7 mouse cellular contexts compared by ENCODE assay signal in genomic region chr5:98189181-98190180, GRCm38 (mm10). TPM values are rescaled to one million over a fixed set of nuclear protein-coding genes. Genes with fewer than 3 reads are reported as not detected.
DNase-seq lines count a peak whose midpoint lies in the region; ATAC-seq and TF ChIP-seq lines count a peak whose summit lies in the region.

No protein-coding gene starts in this region.

- TF ChIP-seq CTCF in liver, adult 2 months (IDR thresholded peaks at IDR 0.05; ENCODE audit: low read depth, low read length), result no peak
- TF ChIP-seq CTCF in liver, postnatal 0 days (IDR thresholded peaks at IDR 0.05; ENCODE audit: low read depth), result no peak

- H3K4me3 ChIP-seq in liver, adult 2 months (ENCODE audit: insufficient read depth, low read depth, low read length), result no peak overlapping the region
- H3K4me3 ChIP-seq in liver, postnatal 0 days (ENCODE audit: low read depth, low read length), result no peak overlapping the region
- H3K4me3 ChIP-seq in hindbrain, embryonic 13.5 days, result 0 out of 2 replicates have a peak overlapping the region, but pooled peaks have one; percentile 4
- H3K4me3 ChIP-seq in neural tube, embryonic 15.5 days (replicated peaks), result peak overlapping the region; percentile 21

- H3K79me2 ChIP-seq in liver, adult 2 months (ENCODE audit: control insufficient read depth, insufficient read depth, low read length), result no peaks in the 10 kb centered on the region

- H3K4me2 ChIP-seq in liver, postnatal 0 days (ENCODE audit: low read depth, low read length), result no peak overlapping the region
- peak overlapping the region; percentile 27 for H3K4me2 ChIP-seq in hindbrain, embryonic 13.5 days
- peak overlapping the region; percentile 43 for H3K4me2 ChIP-seq in neural tube, embryonic 15.5 days

- DNase-seq in liver, adult 2 months (ENCODE audit: extremely low read depth, low read depth, low spot score), result peak; percentile 28
- no peak for DNase-seq in liver, postnatal 0 days
- DNase-seq in embryo, embryonic 11 days, result peak; percentile 39
- DNase-seq in spleen, postnatal 14 days (ENCODE audit: low spot score in 2 of 2), result no peak
- no peak for DNase-seq in kidney, adult 18-20 months

- TF ChIP-seq POLR2A in liver, adult 2 months (IDR thresholded peaks at IDR 0.05; ENCODE audit: extremely low read depth, insufficient read depth, low read length), result no peak

- H3K27me3 ChIP-seq in liver, adult 2 months (ENCODE audit: control insufficient read depth, insufficient read depth, low read length), result peaks cover 27% of the 10 kb centered on the region
- peaks cover 63% of the 10 kb centered on the region for H3K27me3 ChIP-seq in liver, postnatal 0 days (ENCODE audit: insufficient read depth, low read length)
- peaks cover 76% of the 10 kb centered on the region for H3K27me3 ChIP-seq in hindbrain, embryonic 13.5 days
- H3K27me3 ChIP-seq in neural tube, embryonic 15.5 days (replicated peaks), result peaks cover 54% of the 10 kb centered on the region

- H3K27ac ChIP-seq in liver, adult 2 months (replicated peaks; ENCODE audit: insufficient read depth, low read depth, low read length), result no peak overlapping the region
- no peak overlapping the region for H3K27ac ChIP-seq in liver, postnatal 0 days (ENCODE audit: low read depth)
- H3K27ac ChIP-seq in hindbrain, embryonic 13.5 days, result no peak overlapping the region
- no peak overlapping the region for H3K27ac ChIP-seq in neural tube, embryonic 15.5 days (replicated peaks)

- H3K36me3 ChIP-seq in liver, adult 2 months (ENCODE audit: control insufficient read depth, insufficient read depth, low read length), result no peaks in the 10 kb centered on the region
- no peaks in the 10 kb centered on the region for H3K36me3 ChIP-seq in liver, postnatal 0 days (replicated peaks; ENCODE audit: insufficient read depth, low read length)
- no peaks in the 10 kb centered on the region for H3K36me3 ChIP-seq in hindbrain, embryonic 13.5 days
- no peaks in the 10 kb centered on the region for H3K36me3 ChIP-seq in neural tube, embryonic 15.5 days

- H3K9me3 ChIP-seq in liver, postnatal 0 days (ENCODE audit: low read length), result no peaks in the 10 kb centered on the region
- no peaks in the 10 kb centered on the region for H3K9me3 ChIP-seq in hindbrain, embryonic 13.5 days
- no peaks in the 10 kb centered on the region for H3K9me3 ChIP-seq in neural tube, embryonic 15.5 days (replicated peaks)

- 3% methylated on average over 31 of the region's 31 CpGs for WGBS in liver, adult 2 months
- 2% methylated on average over 31 of the region's 31 CpGs for WGBS in liver, postnatal 0 days (ENCODE audit: insufficient replicate concordance)
- WGBS in hindbrain, embryonic 13.5 days, result 2% methylated on average over 31 of the region's 31 CpGs
- 3% methylated on average over 31 of the region's 31 CpGs for WGBS in neural tube, embryonic 15.5 days

- TF ChIP-seq EP300 in liver, postnatal 0 days (IDR thresholded peaks at IDR 0.05; ENCODE audit: low read depth), result no peak

- no peak overlapping the region for H3K9ac ChIP-seq in liver, adult 2 months (ENCODE audit: low read depth, low read length)
- no peak overlapping the region for H3K9ac ChIP-seq in liver, postnatal 0 days (replicated peaks)
- H3K9ac ChIP-seq in hindbrain, embryonic 13.5 days, result no peak overlapping the region
- H3K9ac ChIP-seq in neural tube, embryonic 15.5 days (replicated peaks), result no peak overlapping the region

- H3K4me1 ChIP-seq in liver, adult 2 months (ENCODE audit: control insufficient read depth, insufficient read depth, low read length), result peaks cover 7% of the 10 kb centered on the region
- H3K4me1 ChIP-seq in liver, postnatal 0 days (ENCODE audit: insufficient read depth), result peaks cover 8% of the 10 kb centered on the region; the same call in 1 of the 2 replicates
- H3K4me1 ChIP-seq in hindbrain, embryonic 13.5 days (replicated peaks), result peaks cover 32% of the 10 kb centered on the region
- H3K4me1 ChIP-seq in neural tube, embryonic 15.5 days, result peaks cover 30% of the 10 kb centered on the region

- ATAC-seq in liver, postnatal 0 days, result no peak
- no peak for ATAC-seq in hindbrain, embryonic 13.5 days (ENCODE audit: low FRiP score)
- ATAC-seq in neural tube, embryonic 15.5 days (ENCODE audit: low FRiP score), result no peak

RNA-seq across cellular contexts. Expression of gene Prdm8, which starts 22.5 kb away (rescaled TPM):
- total RNA-seq in liver, adult 2 months (2014; rRNA removed), result not detected in 2 replicates
- not detected in 2 replicates for polyA plus RNA-seq in liver, adult 2 months (2012; rRNA removed)
- polyA plus RNA-seq in liver, postnatal 0 days (2015; fragmentation: Nextera tagmentation; extraction: Ambion mirVana), result not detected in 2 replicates
- polyA plus RNA-seq in hindbrain, embryonic 13.5 days (2015; fragmentation: Nextera tagmentation; extraction: Ambion mirVana), result 2.4 and 2.5 TPM in 2 replicates
- 3.6 and 3.9 TPM in 2 replicates for polyA plus RNA-seq in neural tube, embryonic 15.5 days (2015; fragmentation: Nextera tagmentation; extraction: Ambion mirVana)

Comparison
In these comparisons a context has a peak if more than half of its experiments do, and no peak if none do; other contexts are left out.
1. DNase-seq: peak in liver, adult 2 months (single experiment) and embryo, embryonic 11 days (single experiment); none in liver, postnatal 0 days (single experiment), spleen, postnatal 14 days (0 of 2) and kidney, adult 18-20 months (single experiment).
2. H3K4me3 ChIP-seq: peak in hindbrain, embryonic 13.5 days (single experiment) and neural tube, embryonic 15.5 days (single experiment); none in liver, adult 2 months (single experiment) and liver, postnatal 0 days (single experiment).